13 mouse cellular contexts compared by ENCODE assay signal in genomic region chr1:171320151-171320550, GRCm38 (mm10). TPM values are rescaled to one million over a fixed set of nuclear protein-coding genes. Genes with fewer than 3 reads are reported as not detected.
DNase-seq lines count a peak whose midpoint lies in the region; ATAC-seq and TF ChIP-seq lines count a peak whose summit lies in the region.
"Had no signal": no experiment of that assay in that cellular context is flagged by ENCODE, and none has a peak within 500 bp of the region (broad histone marks: within the 10 kb centered on the region; RNA-seq: fewer than 3 reads in every experiment).

No protein-coding gene starts in this region.

- TF ChIP-seq EP300 in stomach, postnatal 0 days (optimal IDR thresholded peaks at IDR 0.05), result no peak

- H3K27me3 ChIP-seq in heart, embryonic 11.5 days (ENCODE audit: control insufficient read depth, insufficient read depth, low read length), result no peaks in the 10 kb centered on the region
- H3K27me3 ChIP-seq in midbrain, embryonic 11.5 days (ENCODE audit: control insufficient read depth, insufficient read depth, low read length), result no peaks in the 10 kb centered on the region
- no peaks in the 10 kb centered on the region for H3K27me3 ChIP-seq in midbrain, embryonic 15.5 days (replicated peaks)
- no peaks in the 10 kb centered on the region for H3K27me3 ChIP-seq in hindbrain, embryonic 14.5 days (ENCODE audit: control insufficient read depth, insufficient read depth, low read length)
- H3K27me3 ChIP-seq in stomach, postnatal 0 days (ENCODE audit: control insufficient read depth, insufficient read depth, low read length), result no peaks in the 10 kb centered on the region
- H3K27me3 ChIP-seq: CH12.LX had no signal

- no peak for TF ChIP-seq CTCF in stomach, postnatal 0 days (IDR thresholded peaks at IDR 0.05; ENCODE audit: low read depth)

- no peaks in the 10 kb centered on the region for H3K4me1 ChIP-seq in heart, embryonic 11.5 days (ENCODE audit: control insufficient read depth, insufficient read depth, low read length)
- no peaks in the 10 kb centered on the region for H3K4me1 ChIP-seq in midbrain, embryonic 11.5 days (ENCODE audit: control insufficient read depth, insufficient read depth, low read length)
- H3K4me1 ChIP-seq in midbrain, embryonic 15.5 days, result no peaks in the 10 kb centered on the region
- no peaks in the 10 kb centered on the region for H3K4me1 ChIP-seq in hindbrain, embryonic 14.5 days (replicated peaks; ENCODE audit: control insufficient read depth, insufficient read depth, low read length)
- H3K4me1 ChIP-seq in stomach, postnatal 0 days (replicated peaks; ENCODE audit: control insufficient read depth, insufficient read depth), result no peaks in the 10 kb centered on the region

- 15% methylated on average over 5 of the region's 5 CpGs for WGBS in heart, embryonic 11.5 days (ENCODE audit: insufficient replicate concordance)
- WGBS in midbrain, embryonic 11.5 days, result 12% methylated on average over 5 of the region's 5 CpGs
- WGBS in midbrain, embryonic 15.5 days, result 18% methylated on average over 5 of the region's 5 CpGs
- 15% methylated on average over 5 of the region's 5 CpGs for WGBS in hindbrain, embryonic 14.5 days
- 23% methylated on average over 5 of the region's 5 CpGs for WGBS in stomach, postnatal 0 days

- peak overlapping the region; percentile 57 for H3K4me2 ChIP-seq in heart, embryonic 11.5 days
- H3K4me2 ChIP-seq in midbrain, embryonic 11.5 days, result no peak overlapping the region
- no peak overlapping the region for H3K4me2 ChIP-seq in midbrain, embryonic 15.5 days
- H3K4me2 ChIP-seq in hindbrain, embryonic 14.5 days (replicated peaks), result 0 out of 2 replicates have a peak overlapping the region, but pooled peaks have one; percentile 15
- 0 out of 2 replicates have a peak overlapping the region, but pooled peaks have one; percentile 14 for H3K4me2 ChIP-seq in stomach, postnatal 0 days (replicated peaks; ENCODE audit: low read depth)

- ATAC-seq in heart, embryonic 11.5 days (replicated peaks; ENCODE audit: insufficient number of reproducible peaks, low FRiP score, low TSS enrichment), result no peak
- ATAC-seq in midbrain, embryonic 11.5 days (ENCODE audit: low FRiP score), result no peak
- ATAC-seq in midbrain, embryonic 15.5 days (replicated peaks), result no peak
- ATAC-seq in hindbrain, embryonic 14.5 days (ENCODE audit: low FRiP score), result no peak
- ATAC-seq in stomach, postnatal 0 days (ENCODE audit: low FRiP score, low TSS enrichment), result no peak
- ATAC-seq: activated CD4-positive, CD25-positive, alpha-beta regulatory T cell, adult 4 months had no signal

- H3K9me3 ChIP-seq in heart, embryonic 11.5 days (replicated peaks; ENCODE audit: control insufficient read depth, low read length), result no peaks in the 10 kb centered on the region; the same call in 1 of the 2 replicates
- no peaks in the 10 kb centered on the region for H3K9me3 ChIP-seq in midbrain, embryonic 11.5 days (ENCODE audit: control insufficient read depth, low read length)
- no peaks in the 10 kb centered on the region for H3K9me3 ChIP-seq in midbrain, embryonic 15.5 days
- H3K9me3 ChIP-seq in hindbrain, embryonic 14.5 days (ENCODE audit: control insufficient read depth, low read length), result no peaks in the 10 kb centered on the region
- H3K9me3 ChIP-seq in stomach, postnatal 0 days (ENCODE audit: control insufficient read depth, low read length), result no peaks in the 10 kb centered on the region

- H3K27ac ChIP-seq in heart, embryonic 11.5 days (ENCODE audit: low read depth, low read length), result no peak overlapping the region
- no peak overlapping the region for H3K27ac ChIP-seq in midbrain, embryonic 11.5 days (ENCODE audit: low read depth, low read length)
- no peak overlapping the region for H3K27ac ChIP-seq in midbrain, embryonic 15.5 days
- H3K27ac ChIP-seq in hindbrain, embryonic 14.5 days, result no peak overlapping the region
- no peak overlapping the region for H3K27ac ChIP-seq in stomach, postnatal 0 days (replicated peaks)
- H3K27ac ChIP-seq: macrophage had no signal

- H3K4me3 ChIP-seq in heart, embryonic 11.5 days (ENCODE audit: low read depth, low read length), result peak overlapping the region; percentile 25
- no peak overlapping the region for H3K4me3 ChIP-seq in midbrain, embryonic 11.5 days (ENCODE audit: low read depth, low read length)
- H3K4me3 ChIP-seq in midbrain, embryonic 15.5 days, result no peak overlapping the region
- no peak overlapping the region; the same call in 1 of the 2 replicates for H3K4me3 ChIP-seq in hindbrain, embryonic 14.5 days (replicated peaks; ENCODE audit: low read length)
- H3K4me3 ChIP-seq in stomach, postnatal 0 days (ENCODE audit: low read depth, low read length), result no peak overlapping the region

- DNase-seq in heart, adult 18-20 months, result no peak
- DNase-seq in midbrain, embryonic 11.5 days (ENCODE audit: low spot score, missing footprints), result peak; percentile 1
- DNase-seq in hindbrain, embryonic 14.5 days (ENCODE audit: low spot score), result no peak
- DNase-seq in stomach, postnatal 0 days (ENCODE audit: low spot score), result no peak
- no peak for DNase-seq in adrenal gland, postnatal 25 days
- no peak for DNase-seq in adrenal gland, adult 2 months
- DNase-seq: spleen, adult 18-20 months; thymus, postnatal 4 days had no signal

- peaks cover 3% of the 10 kb centered on the region; the same call in 1 of the 2 replicates for H3K36me3 ChIP-seq in heart, embryonic 11.5 days (ENCODE audit: control insufficient read depth, insufficient read depth, low read length)
- no peaks in the 10 kb centered on the region for H3K36me3 ChIP-seq in midbrain, embryonic 11.5 days (ENCODE audit: control insufficient read depth, insufficient read depth, low read length)
- H3K36me3 ChIP-seq in midbrain, embryonic 15.5 days (replicated peaks), result no peaks in the 10 kb centered on the region
- 0 out of 2 replicates have a peak, but pooled peaks cover 3% of the 10 kb centered on the region for H3K36me3 ChIP-seq in hindbrain, embryonic 14.5 days (replicated peaks; ENCODE audit: control insufficient read depth, insufficient read depth)
- no peaks in the 10 kb centered on the region for H3K36me3 ChIP-seq in stomach, postnatal 0 days (ENCODE audit: control insufficient read depth, insufficient read depth, low read length)

- H3K9ac ChIP-seq in heart, embryonic 11.5 days (ENCODE audit: low read depth, low read length), result peak overlapping the region; percentile 56; the same call in 1 of the 2 replicates
- H3K9ac ChIP-seq in midbrain, embryonic 11.5 days (ENCODE audit: low read length), result no peak overlapping the region
- H3K9ac ChIP-seq in midbrain, embryonic 15.5 days, result no peak overlapping the region
- no peak overlapping the region for H3K9ac ChIP-seq in hindbrain, embryonic 14.5 days
- H3K9ac ChIP-seq in stomach, postnatal 0 days (ENCODE audit: low read length), result no peak overlapping the region

RNA-seq across cellular contexts. Expression of gene Dedd, which starts 8.8 kb away (rescaled TPM):
- 40.4 and 45.4 TPM in 2 replicates for polyA plus RNA-seq in heart, embryonic 11.5 days (2014; fragmentation: Nextera tagmentation; extraction: Ambion mirVana)
- 10 to 100 TPM; 21.8 to 23.5 TPM for total RNA-seq in heart, adult 18-20 months (2021)
- 45.1 and 46.7 TPM in 2 replicates for polyA plus RNA-seq in midbrain, embryonic 11.5 days (2014; fragmentation: Nextera tagmentation; extraction: Ambion mirVana)
- polyA plus RNA-seq in midbrain, embryonic 15.5 days (2015; fragmentation: Nextera tagmentation; extraction: Ambion mirVana), result 52.9 and 53.5 TPM in 2 replicates
- 45.9 and 49.9 TPM in 2 replicates for polyA plus RNA-seq in hindbrain, embryonic 14.5 days (2014; fragmentation: Nextera tagmentation; extraction: Ambion mirVana)
- 32.8 and 36.3 TPM in 2 replicates for polyA plus RNA-seq in stomach, postnatal 0 days (2015; fragmentation: Nextera tagmentation; extraction: Ambion mirVana)
- 35.9 and 36.5 TPM in 2 replicates for total RNA-seq in adrenal gland, postnatal 25 days (2021)
- total RNA-seq in adrenal gland, adult 2 months (2021), result 10 to 100 TPM; 31.7 to 33.5 TPM
- 19.9 and 20.0 TPM in 2 replicates for polyA plus RNA-seq in adrenal gland, adult 2 months (2012; rRNA removed)

RNA-seq across cellular contexts. Expression of gene Nit1, which starts 25.3 kb away (rescaled TPM):
- polyA plus RNA-seq in heart, embryonic 11.5 days (2014; fragmentation: Nextera tagmentation; extraction: Ambion mirVana), result 24.8 and 30.9 TPM in 2 replicates
- total RNA-seq in heart, adult 18-20 months (2021), result 10 to 100 TPM; 26.4 to 28.8 TPM
- 31.9 and 32.7 TPM in 2 replicates for polyA plus RNA-seq in midbrain, embryonic 11.5 days (2014; fragmentation: Nextera tagmentation; extraction: Ambion mirVana)
- 52.2 and 54.2 TPM in 2 replicates for polyA plus RNA-seq in midbrain, embryonic 15.5 days (2015; fragmentation: Nextera tagmentation; extraction: Ambion mirVana)
- 36.6 and 37.8 TPM in 2 replicates for polyA plus RNA-seq in hindbrain, embryonic 14.5 days (2014; fragmentation: Nextera tagmentation; extraction: Ambion mirVana)
- 41.7 and 41.8 TPM in 2 replicates for polyA plus RNA-seq in stomach, postnatal 0 days (2015; fragmentation: Nextera tagmentation; extraction: Ambion mirVana)
- 83.2 and 86.9 TPM in 2 replicates for total RNA-seq in adrenal gland, postnatal 25 days (2021)
- 10 to 100 TPM; 82.6 to 92.9 TPM for total RNA-seq in adrenal gland, adult 2 months (2021)
- 70.1 and 74.7 TPM in 2 replicates for polyA plus RNA-seq in adrenal gland, adult 2 months (2012; rRNA removed)

RNA-seq across cellular contexts. Expression of gene Pfdn2, which starts 25.3 kb away (rescaled TPM):
- polyA plus RNA-seq in heart, embryonic 11.5 days (2014; fragmentation: Nextera tagmentation; extraction: Ambion mirVana), result 49.5 and 51.3 TPM in 2 replicates
- total RNA-seq in heart, adult 18-20 months (2021), result 10 to 100 TPM; 84.8 to 94.3 TPM
- 64.8 and 69.8 TPM in 2 replicates for polyA plus RNA-seq in midbrain, embryonic 11.5 days (2014; fragmentation: Nextera tagmentation; extraction: Ambion mirVana)
- 146 and 150 TPM in 2 replicates for polyA plus RNA-seq in midbrain, embryonic 15.5 days (2015; fragmentation: Nextera tagmentation; extraction: Ambion mirVana)
- 60.3 and 66.1 TPM in 2 replicates for polyA plus RNA-seq in hindbrain, embryonic 14.5 days (2014; fragmentation: Nextera tagmentation; extraction: Ambion mirVana)
- polyA plus RNA-seq in stomach, postnatal 0 days (2015; fragmentation: Nextera tagmentation; extraction: Ambion mirVana), result 68.8 and 71.1 TPM in 2 replicates
- 140 and 145 TPM in 2 replicates for total RNA-seq in adrenal gland, postnatal 25 days (2021)
- total RNA-seq in adrenal gland, adult 2 months (2021), result 100 to 1,000 TPM; 154 TPM
- polyA plus RNA-seq in adrenal gland, adult 2 months (2012; rRNA removed), result 3.5 and 4.0 TPM in 2 replicates

RNA-seq across cellular contexts. Expression of gene Ufc1, which starts 25.3 kb away (rescaled TPM):
- 90.3 and 92.9 TPM in 2 replicates for polyA plus RNA-seq in heart, embryonic 11.5 days (2014; fragmentation: Nextera tagmentation; extraction: Ambion mirVana)
- 10 to 100 TPM; 90.4 to 91.6 TPM for total RNA-seq in heart, adult 18-20 months (2021)
- polyA plus RNA-seq in midbrain, embryonic 11.5 days (2014; fragmentation: Nextera tagmentation; extraction: Ambion mirVana), result 115 and 117 TPM in 2 replicates
- 99.7 and 102 TPM in 2 replicates for polyA plus RNA-seq in midbrain, embryonic 15.5 days (2015; fragmentation: Nextera tagmentation; extraction: Ambion mirVana)
- polyA plus RNA-seq in hindbrain, embryonic 14.5 days (2014; fragmentation: Nextera tagmentation; extraction: Ambion mirVana), result 116 and 131 TPM in 2 replicates
- polyA plus RNA-seq in stomach, postnatal 0 days (2015; fragmentation: Nextera tagmentation; extraction: Ambion mirVana), result 134 and 135 TPM in 2 replicates
- 132 and 151 TPM in 2 replicates for total RNA-seq in adrenal gland, postnatal 25 days (2021)
- total RNA-seq in adrenal gland, adult 2 months (2021), result 100 to 1,000 TPM; 121 to 170 TPM
- 19.9 and 20.1 TPM in 2 replicates for polyA plus RNA-seq in adrenal gland, adult 2 months (2012; rRNA removed)

RNA-seq across cellular contexts. Expression of gene Usp21, which starts 32.4 kb away (rescaled TPM):
- 51.2 TPM in 2 replicates for polyA plus RNA-seq in heart, embryonic 11.5 days (2014; fragmentation: Nextera tagmentation; extraction: Ambion mirVana)
- total RNA-seq in heart, adult 18-20 months (2021), result 10 to 100 TPM; 17.7 to 20.9 TPM
- polyA plus RNA-seq in midbrain, embryonic 11.5 days (2014; fragmentation: Nextera tagmentation; extraction: Ambion mirVana), result 84.7 and 88.6 TPM in 2 replicates
- 119 and 122 TPM in 2 replicates for polyA plus RNA-seq in midbrain, embryonic 15.5 days (2015; fragmentation: Nextera tagmentation; extraction: Ambion mirVana)
- 80.1 and 85.8 TPM in 2 replicates for polyA plus RNA-seq in hindbrain, embryonic 14.5 days (2014; fragmentation: Nextera tagmentation; extraction: Ambion mirVana)
- 25.0 and 26.4 TPM in 2 replicates for polyA plus RNA-seq in stomach, postnatal 0 days (2015; fragmentation: Nextera tagmentation; extraction: Ambion mirVana)
- total RNA-seq in adrenal gland, postnatal 25 days (2021), result 47.8 and 50.5 TPM in 2 replicates
- 10 to 100 TPM; 37.5 to 44.9 TPM for total RNA-seq in adrenal gland, adult 2 months (2021)
- 61.3 and 61.5 TPM in 2 replicates for polyA plus RNA-seq in adrenal gland, adult 2 months (2012; rRNA removed)

Comparison
In these comparisons a context has a peak if more than half of its experiments do, and no peak if none do; other contexts are left out.
1. H3K4me2 ChIP-seq: peak in heart, embryonic 11.5 days (single experiment), hindbrain, embryonic 14.5 days (single experiment) and stomach, postnatal 0 days (single experiment); none in midbrain, embryonic 11.5 days (single experiment) and midbrain, embryonic 15.5 days (single experiment).
2. RNA of gene Pfdn2, which starts 25.3 kb away (polyA plus RNA-seq): 146 to 150 TPM in midbrain, embryonic 15.5 days, 68.8 to 71.1 TPM in stomach, postnatal 0 days, 60.3 to 66.1 TPM in hindbrain, embryonic 14.5 days, 64.8 to 69.8 TPM in midbrain, embryonic 11.5 days and 49.5 to 51.3 TPM in heart, embryonic 11.5 days; 3.5 to 4.0 TPM in adrenal gland, adult 2 months; every median in the first group is over 10 times any median in the second.